Mouse (Mus musculus): ENCODE results near the gene Gabrg3. TPM values are rescaled to one million over a fixed set of nuclear protein-coding genes. Genes with fewer than 3 reads are reported as not detected.

The Gabrg3 gene
- polyA plus RNA-seq, 1 experiment from 2014 or later, result 1.4 TPM

GRCm38 (mm10) chr7:56779122-56779521 lies 607.9 kb downstream of the Gabrg3 start:
- 83% methylated on average over 1 of the region's 1 CpGs for WGBS
- Histone ChIP-seq H3K4me1 (no peaks in the 10 kb centered on the region), H3K4me2 (no peak overlapping the region), H3K9ac (no peak overlapping the region), H3K9me3 (no peaks in the 10 kb centered on the region), H3K4me3 (replicated peaks) (no peak overlapping the region), H3K27me3 (replicated peaks) (no peaks in the 10 kb centered on the region), H3K36me3 (no peaks in the 10 kb centered on the region), H3K27ac (no peak overlapping the region)
- no peak for ATAC-seq (ENCODE audit: insufficient read depth, low FRiP score, low read depth)

GRCm38 (mm10) chr7:56768216-56768615 lies 618.8 kb downstream of the Gabrg3 start:
- 60% methylated on average over 4 of the region's 4 CpGs for WGBS
- ATAC-seq (ENCODE audit: insufficient read depth, low FRiP score, low read depth), result no peak

GRCm38 (mm10) chr7:56767796-56768195 lies 619.2 kb downstream of the Gabrg3 start:
- 77% methylated on average over 1 of the region's 1 CpGs for WGBS
- no peaks in the 10 kb centered on the region for H3K9me3 ChIP-seq
- no peak overlapping the region for H3K4me2 ChIP-seq
- H3K27ac ChIP-seq, result no peak overlapping the region
- H3K36me3 ChIP-seq, result no peaks in the 10 kb centered on the region
- no peak overlapping the region for H3K4me3 ChIP-seq (replicated peaks)
- no peak overlapping the region for H3K9ac ChIP-seq
- no peak for ATAC-seq (ENCODE audit: insufficient read depth, low FRiP score, low read depth)
- H3K27me3 ChIP-seq (replicated peaks), result no peaks in the 10 kb centered on the region
- H3K4me1 ChIP-seq, result no peaks in the 10 kb centered on the region

More at GRCm38 (mm10) chr7:56768216-56768615, 618.8 kb downstream of the Gabrg3 start:
- Histone ChIP-seq H3K9ac (no peak overlapping the region), H3K4me1 (no peaks in the 10 kb centered on the region), H3K4me3 (replicated peaks) (no peak overlapping the region), H3K36me3 (no peaks in the 10 kb centered on the region), H3K27ac (no peak overlapping the region), H3K9me3 (no peaks in the 10 kb centered on the region), H3K4me2 (no peak overlapping the region), H3K27me3 (replicated peaks) (no peaks in the 10 kb centered on the region)

GRCm38 (mm10) chr7:56765612-56766445 lies 621.2 kb downstream of the Gabrg3 start:
- no peak for ATAC-seq (ENCODE audit: insufficient read depth, low FRiP score, low read depth)
- 69% methylated on average over 10 of the region's 10 CpGs for WGBS

GRCm38 (mm10) chr7:56729225-56729624 lies 657.8 kb downstream of the Gabrg3 start:
- Histone ChIP-seq H3K4me2 (no peak overlapping the region), H3K4me3 (replicated peaks) (no peak overlapping the region), H3K27me3 (replicated peaks) (no peaks in the 10 kb centered on the region), H3K9me3 (no peaks in the 10 kb centered on the region), H3K9ac (no peak overlapping the region), H3K36me3 (no peaks in the 10 kb centered on the region), H3K4me1 (no peaks in the 10 kb centered on the region), H3K27ac (no peak overlapping the region)
- WGBS, result 90% methylated on average over 6 of the region's 6 CpGs
- no peak for ATAC-seq (ENCODE audit: insufficient read depth, low FRiP score, low read depth)

More at GRCm38 (mm10) chr7:56765612-56766445, 621.2 kb downstream of the Gabrg3 start:
- Histone ChIP-seq H3K4me1 (no peaks in the 10 kb centered on the region), H3K4me3 (replicated peaks) (no peak overlapping the region), H3K27me3 (replicated peaks) (no peaks in the 10 kb centered on the region), H3K36me3 (no peaks in the 10 kb centered on the region), H3K9ac (no peak overlapping the region), H3K9me3 (no peaks in the 10 kb centered on the region), H3K27ac (no peak overlapping the region), H3K4me2 (no peak overlapping the region)

Other genes starting within 250 kb of the Gabrg3 start
- 2.1 and 3.5 TPM in 2 replicates for gene Gabrb3, start 32.5 kb upstream of the Gabrg3 start, polyA plus RNA-seq (2015; fragmentation: Nextera tagmentation; extraction: Ambion mirVana)
- gene Gabra5, start 122.9 kb upstream of the Gabrg3 start, polyA plus RNA-seq (2015; fragmentation: Nextera tagmentation; extraction: Ambion mirVana), result 0.41 and 0.61 TPM in 2 replicates

All from stomach, embryonic 15.5 days (tissue).